Mouse (Mus musculus): ENCODE measurements around the gene Fam131c.

Fam131c gene

DNA sequence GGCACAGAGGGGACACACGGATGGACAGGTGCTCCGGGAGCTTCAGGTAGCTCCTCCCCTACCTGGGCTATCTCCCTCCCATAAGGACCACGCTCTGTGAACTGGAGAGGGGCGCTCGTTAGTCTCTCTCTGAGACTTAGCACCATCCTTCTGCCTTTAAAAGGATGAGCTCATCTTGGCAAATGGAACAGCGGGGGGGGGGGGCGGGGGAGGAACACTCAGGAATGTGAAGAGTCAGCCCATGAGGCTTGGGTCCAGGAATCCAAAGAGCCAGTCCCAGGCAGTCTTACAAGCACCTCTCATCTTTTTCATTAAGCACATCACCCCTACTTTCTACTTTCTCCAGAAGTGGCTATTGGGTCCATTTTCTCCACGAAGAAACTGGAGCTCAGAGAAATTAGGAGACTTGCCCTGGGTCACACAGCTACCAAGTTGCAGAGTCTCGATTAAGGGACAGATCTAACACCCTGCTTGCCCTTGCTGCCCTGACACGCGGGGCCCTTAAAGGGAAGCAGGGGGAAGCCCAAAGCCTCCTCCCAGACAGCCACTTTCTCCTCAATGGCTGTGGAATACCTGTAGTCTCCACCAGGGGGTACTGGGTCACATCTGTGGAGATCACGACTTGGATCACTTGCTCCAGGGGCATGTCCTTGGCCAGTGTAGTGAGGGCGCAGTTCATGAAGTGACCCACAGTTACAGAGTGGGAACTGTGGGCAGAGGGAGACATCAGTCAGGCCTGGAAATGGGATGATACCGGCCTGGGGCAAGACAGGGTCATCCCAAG lies 38.7 kb downstream of the Fam131c start:
- DNase-seq (ENCODE audit: low read depth in 2 of 2, low spot score in 2 of 2): peak in 1 of 2 experiments; percentile 43

GRCm38 (mm10) chr4:141408577-141408976 lies 40.6 kb downstream of the Fam131c start:
- DNase-seq (ENCODE audit: low read depth in 2 of 2, low spot score in 2 of 2): no peak

DNA sequence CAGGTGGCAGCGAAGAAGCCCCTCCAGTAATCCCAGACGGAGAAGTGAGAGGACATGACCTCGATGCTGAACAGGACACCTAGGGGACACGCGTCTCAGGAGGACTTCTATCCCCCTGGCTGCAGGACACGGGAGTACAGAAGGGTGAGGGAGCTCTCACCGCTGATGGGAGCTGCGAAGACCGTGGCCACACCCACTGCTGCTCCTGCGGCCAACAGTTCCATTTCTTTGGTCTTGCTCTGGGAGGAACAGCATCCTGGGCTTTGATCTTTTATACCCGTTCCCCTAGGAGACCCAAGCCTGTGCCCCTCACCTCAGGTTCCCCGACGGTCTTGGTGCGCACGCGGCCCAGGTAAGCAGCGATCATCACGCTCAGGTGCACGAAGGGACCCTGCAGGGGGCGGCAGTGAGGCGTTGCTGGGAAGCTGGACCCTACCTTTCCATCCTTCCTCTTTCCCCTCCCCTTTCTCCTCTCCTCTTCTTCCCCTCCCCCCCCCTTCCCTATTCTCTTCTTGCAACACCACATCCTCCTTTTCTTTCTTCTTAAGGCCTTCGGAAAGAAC lies 43.5 kb downstream of the Fam131c start:
- no peak for DNase-seq (ENCODE audit: low read depth in 2 of 2, low spot score in 2 of 2)

GRCm38 (mm10) chr4:141415924-141416323 lies 47.9 kb downstream of the Fam131c start, which contains the start of gene Clcnkb:
TSS of gene Clcnkb (minus strand) at chr4:141416014.
- DNase-seq (ENCODE audit: low read depth in 2 of 2, low spot score in 2 of 2): no peak

DNA sequence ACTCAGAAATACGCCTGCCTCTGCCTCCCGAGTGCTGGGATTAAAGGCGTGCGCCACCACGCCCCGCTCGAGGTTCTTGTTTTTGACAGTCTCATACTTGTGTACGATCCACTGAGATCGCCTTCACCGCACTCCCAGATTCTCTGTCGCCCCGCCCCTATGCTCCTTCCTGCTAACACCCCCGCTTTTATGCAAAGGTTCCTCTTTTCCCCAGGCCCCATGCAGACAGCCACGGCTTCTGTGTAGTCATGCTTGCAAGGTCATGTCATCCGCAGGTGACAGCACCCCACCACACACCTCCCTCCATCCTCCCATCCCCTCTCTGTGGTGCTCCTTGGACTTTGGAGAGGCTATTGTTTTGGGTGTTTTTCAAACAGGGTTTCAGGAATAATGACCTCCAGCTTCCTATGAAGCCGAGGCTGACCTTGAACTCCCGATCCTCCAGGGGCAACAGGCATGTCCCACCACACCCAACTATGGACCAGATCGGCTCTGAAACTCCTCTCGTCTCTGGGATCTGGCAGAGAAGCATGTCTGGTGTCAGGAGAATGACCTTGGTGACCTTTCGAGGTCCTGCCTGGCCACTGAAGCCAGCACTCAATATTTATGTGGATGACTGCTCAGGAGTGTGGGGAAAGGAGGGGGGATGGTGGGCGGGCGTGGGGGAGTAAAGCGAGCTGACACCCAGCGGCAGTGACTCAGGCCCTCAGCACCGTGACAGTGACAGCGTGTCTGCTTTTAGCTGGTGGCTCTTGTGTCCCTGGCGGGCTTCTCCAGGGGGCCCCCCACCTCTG lies 51.6 kb downstream of the Fam131c start:
- no peak for DNase-seq (ENCODE audit: low read depth in 2 of 2, low spot score in 2 of 2)

DNA sequence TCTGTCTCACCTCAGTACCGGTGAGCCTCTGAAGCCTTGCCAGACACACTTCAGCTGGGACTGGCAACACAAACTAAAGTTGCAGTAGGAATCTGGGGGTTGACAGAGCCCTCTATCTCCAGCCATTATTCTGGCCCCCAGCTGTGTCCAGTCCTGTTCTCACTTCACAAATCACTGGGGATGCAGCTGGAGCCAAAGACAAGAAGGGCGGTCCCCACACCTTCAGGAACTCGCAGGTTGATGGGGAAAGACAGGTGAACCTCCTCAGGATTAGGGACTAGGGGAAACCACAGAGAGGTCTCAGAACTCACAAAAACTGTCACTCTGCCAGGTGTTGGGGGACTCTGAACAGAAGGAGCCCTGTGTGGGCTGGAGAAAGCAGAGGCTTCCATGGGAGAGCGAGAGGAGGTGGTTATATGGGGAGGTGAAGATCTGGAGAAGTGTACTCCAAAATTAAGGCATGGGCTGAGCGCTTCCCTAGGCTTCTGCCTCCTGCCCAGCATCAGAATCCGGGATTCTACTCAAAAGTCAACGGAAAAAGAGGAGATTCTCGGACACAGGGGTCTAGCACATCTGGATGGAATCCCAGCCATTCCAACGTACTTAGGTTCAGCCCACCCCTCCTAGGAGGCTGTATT lies 52.3 kb downstream of the Fam131c start, which contains the start of gene Hspb7:
Gene Hspb7 (plus strand): TSS at position 588 of the 638 bp plus-strand sequence.
- no peak for DNase-seq (ENCODE audit: low read depth in 2 of 2, low spot score in 2 of 2)

- DNase-seq (ENCODE audit: low read depth in 2 of 2, low spot score in 2 of 2): no peak
Measured at GRCm38 (mm10) chr4:141420886-141421285, 52.9 kb downstream of the Fam131c start.

GRCm38 (mm10) chr4:141421423-141421822 lies 53.4 kb downstream of the Fam131c start:
- DNase-seq (ENCODE audit: low read depth in 2 of 2, low spot score in 2 of 2): no peak

DNA sequence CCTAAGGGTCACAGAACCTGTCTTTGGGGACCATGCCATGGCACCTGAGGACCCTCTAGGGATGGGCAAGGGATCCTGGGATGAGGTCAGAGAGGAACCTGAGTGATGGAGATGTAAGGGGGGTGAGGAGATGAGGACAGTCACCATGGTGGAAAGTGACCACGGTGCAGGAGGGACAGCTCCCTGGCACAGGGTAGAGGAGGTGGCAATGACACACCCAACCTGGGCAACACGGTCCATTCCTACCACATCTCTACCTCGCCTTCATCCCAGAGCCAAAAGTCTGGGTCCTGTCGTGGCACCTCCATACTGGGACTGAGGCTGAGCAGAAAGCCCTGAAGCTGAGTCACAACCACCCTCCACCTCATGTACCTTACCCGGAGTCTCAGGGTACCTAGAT lies 54.8 kb downstream of the Fam131c start:
- DNase-seq (ENCODE audit: low read depth in 2 of 2, low spot score in 2 of 2): no peak

GRCm38 (mm10) chr4:141423288-141423687 lies 55.3 kb downstream of the Fam131c start:
- no peak for DNase-seq (ENCODE audit: low read depth in 2 of 2, low spot score in 2 of 2)

GRCm38 (mm10) chr4:141423691-141424431 lies 55.8 kb downstream of the Fam131c start:
- DNase-seq (ENCODE audit: low read depth in 2 of 2, low spot score in 2 of 2): no peak

DNA sequence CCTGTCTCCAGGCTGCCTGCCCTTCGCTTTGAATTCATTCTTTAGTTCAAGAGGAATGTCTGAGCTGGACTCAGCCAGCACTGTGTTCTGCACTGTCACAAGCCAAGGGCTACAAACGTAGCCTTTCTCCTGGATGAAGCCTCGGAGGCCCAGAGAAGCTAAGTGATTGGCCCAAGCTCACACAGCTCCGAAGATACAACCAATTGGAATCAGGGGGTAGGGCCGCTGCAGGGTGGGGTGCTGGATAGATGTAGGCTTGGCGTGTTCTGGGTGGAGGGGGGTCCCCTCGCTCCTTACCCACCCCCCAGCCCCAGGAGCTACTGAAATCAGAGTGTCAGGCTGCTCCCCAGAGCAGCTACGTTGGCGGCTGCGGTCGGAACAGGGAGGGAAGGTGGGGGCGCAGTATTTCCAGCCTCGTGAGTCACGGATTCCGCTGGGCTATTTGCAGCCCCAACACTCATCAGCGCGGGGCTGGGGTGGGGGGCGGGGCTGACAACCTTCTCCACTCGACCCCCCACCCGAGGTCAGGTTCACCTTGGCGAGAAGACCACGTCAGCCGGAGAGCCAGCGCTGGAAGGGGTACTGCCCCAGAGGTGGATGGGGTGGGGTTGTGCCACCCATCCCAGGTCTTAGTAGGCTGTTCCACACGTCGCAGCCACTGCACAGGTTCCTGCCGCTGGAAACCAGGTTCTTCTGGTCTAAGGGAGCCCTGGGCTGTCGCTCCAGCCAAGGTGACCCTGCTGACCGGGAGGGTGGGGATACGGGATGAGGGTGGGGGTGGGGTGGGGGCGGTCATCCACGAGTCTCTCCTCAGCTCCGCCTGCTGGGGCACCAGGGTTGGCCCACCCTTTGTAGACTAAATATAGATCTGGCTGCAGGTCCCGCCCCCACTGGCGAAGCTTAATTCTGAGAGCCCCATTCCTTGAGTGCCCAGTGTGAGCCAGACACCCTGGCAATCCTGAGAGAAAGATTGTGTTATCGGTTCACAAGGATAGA lies 57.8 kb downstream of the Fam131c start:
- DNase-seq (ENCODE audit: low read depth in 2 of 2, low spot score in 2 of 2): peak in 1 of 2 experiments; percentile 20

DNA sequence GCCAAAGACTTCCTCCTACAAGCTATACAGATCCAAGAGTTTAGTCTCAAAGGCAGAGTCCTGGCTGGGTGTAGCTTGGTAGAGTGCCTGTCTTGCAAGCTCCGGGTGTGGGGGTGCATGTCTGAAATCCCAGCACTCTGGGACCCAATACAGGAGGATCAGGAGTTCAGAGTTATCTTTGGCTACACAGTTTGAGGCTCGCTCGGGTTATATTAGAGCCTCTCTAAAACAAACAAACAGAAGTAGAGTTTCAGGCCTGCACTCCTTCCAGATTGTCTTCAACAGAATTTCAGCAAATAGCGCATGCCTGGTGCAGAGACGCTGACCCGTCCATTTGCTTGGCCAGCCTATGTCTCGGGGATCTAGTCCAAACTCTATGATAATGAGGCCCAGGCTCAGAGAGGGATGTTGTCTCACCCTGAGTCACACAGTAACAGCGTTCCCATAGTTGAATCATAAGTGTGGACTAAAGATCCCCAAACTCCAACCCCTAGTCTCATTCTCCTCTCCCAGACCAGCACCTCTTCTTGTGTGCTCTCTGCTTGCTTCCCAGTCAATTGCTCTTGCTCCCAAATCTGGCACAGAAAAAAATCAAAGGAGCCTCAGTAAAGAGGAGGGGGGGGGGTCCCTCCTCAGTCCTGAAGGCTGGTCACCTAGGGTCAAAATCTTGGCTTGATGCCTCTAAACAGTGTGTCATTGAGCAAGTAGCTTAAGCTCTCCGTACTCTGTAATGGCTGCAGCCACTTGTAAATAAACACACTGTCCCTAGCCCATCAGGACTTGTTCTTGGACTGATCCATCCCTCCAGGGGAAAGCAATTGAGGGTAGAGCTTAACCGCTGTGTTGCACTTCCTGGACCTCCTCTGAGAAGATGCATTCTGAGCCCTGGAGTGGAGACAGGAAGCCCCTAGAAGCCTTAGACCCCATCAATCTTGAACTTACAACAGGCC lies 59.1 kb downstream of the Fam131c start:
- no peak for DNase-seq (ENCODE audit: low read depth in 2 of 2, low spot score in 2 of 2)

DNA sequence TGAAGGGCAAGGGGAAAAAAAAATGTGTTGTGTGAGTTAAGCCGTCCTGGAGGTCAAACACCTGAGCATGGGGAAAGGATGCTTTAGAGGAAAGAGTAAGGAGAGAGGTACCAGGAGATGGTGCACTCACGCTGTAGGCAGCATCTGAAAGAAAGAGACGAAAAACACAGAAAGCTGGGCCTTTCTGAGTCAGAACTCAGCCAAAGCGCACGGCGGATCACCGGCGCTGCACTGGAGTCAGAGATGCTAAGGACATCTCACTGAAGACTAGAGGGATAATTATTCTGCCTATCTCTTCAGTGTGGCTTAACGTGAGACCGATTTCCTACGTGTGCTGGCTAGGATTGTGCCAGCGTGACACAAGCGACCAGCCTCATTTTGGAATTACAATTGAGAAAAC lies 59.9 kb downstream of the Fam131c start:
- no peak for DNase-seq (ENCODE audit: low read depth in 2 of 2, low spot score in 2 of 2)

- no peak for DNase-seq (ENCODE audit: low read depth in 2 of 2, low spot score in 2 of 2)
Measured at GRCm38 (mm10) chr4:141429381-141429780, 61.4 kb downstream of the Fam131c start.

GRCm38 (mm10) chr4:141429847-141430246 lies 61.8 kb downstream of the Fam131c start:
- DNase-seq (ENCODE audit: low read depth in 2 of 2, low spot score in 2 of 2): no peak

GRCm38 (mm10) chr4:141430997-141431396 lies 63.0 kb downstream of the Fam131c start:
- DNase-seq (ENCODE audit: low read depth in 2 of 2, low spot score in 2 of 2): peak; percentile 60 to 69

GRCm38 (mm10) chr4:141432666-141433065 lies 64.6 kb downstream of the Fam131c start:
- DNase-seq (ENCODE audit: low read depth in 2 of 2, low spot score in 2 of 2): no peak

Measured in CD8-positive naive resting alpha-beta T cell, adult 2 months (primary cell).